Mouse (Mus musculus): ENCODE measurements around the gene Slc35f6. TPM values are rescaled to one million over a fixed set of nuclear protein-coding genes. Genes with fewer than 3 reads are reported as not detected.

Slc35f6 gene
- polyA plus RNA-seq, 2 experiments from 2014 or later, result 8.7 to 15.7 TPM

Other genes with a start within 250 kb of the Slc35f6 start
- gene Otof, start 186.0 kb upstream of the Slc35f6 start, polyA plus RNA-seq (2017; shearing (Covaris generic)), result not detected
- not detected for gene 1700001C02Rik, start 181.9 kb upstream of the Slc35f6 start, polyA plus RNA-seq (2017; shearing (Covaris generic))
- gene Cib4, start 102.1 kb upstream of the Slc35f6 start, polyA plus RNA-seq (2017; shearing (Covaris generic)), result not detected
- not detected for gene Kcnk3, start 59.8 kb upstream of the Slc35f6 start, polyA plus RNA-seq (2017; shearing (Covaris generic))
- 100 to 1,000 TPM in 1 of 2 experiments, 10 to 100 TPM in 1; 79.2 to 115 TPM for gene Cenpa, start 18.8 kb downstream of the Slc35f6 start, polyA plus RNA-seq (2017; shearing (Covaris generic))
- gene Dpysl5, start 63.6 kb downstream of the Slc35f6 start, polyA plus RNA-seq (2017; shearing (Covaris generic)), result not detected
- gene Mapre3, start 166.7 kb downstream of the Slc35f6 start, polyA plus RNA-seq (2017; shearing (Covaris generic)), result 1 to 10 TPM; 2.5 to 2.7 TPM
- gene Tmem214, start 220.1 kb downstream of the Slc35f6 start, polyA plus RNA-seq (2017; shearing (Covaris generic)), result 10 to 100 TPM; 20.4 to 24.5 TPM
- 1 to 10 TPM; 4.6 to 6.5 TPM for gene Agbl5, start 240.8 kb downstream of the Slc35f6 start, polyA plus RNA-seq (2017; shearing (Covaris generic))

Data from activated CD4-positive, CD25-positive, alpha-beta regulatory T cell, adult 4 months (primary cell).